Mouse (Mus musculus): ENCODE measurements around the gene Ccr1. TPM values are rescaled to one million over a fixed set of nuclear protein-coding genes. Genes with fewer than 3 reads are reported as not detected.

Gene Ccr1
- total and polyA plus RNA-seq, 3 experiments = 1.6 to 4.9 (median 1.6) TPM

GRCm38 (mm10) chr9:123957911-123958413 lies 10.5 kb downstream of the Ccr1 start:
- peaks cover 18 to 64% of the 10 kb centered on the region in 2 experiments for H3K4me1 ChIP-seq (ENCODE audit: control insufficient read depth in 1 of 2, insufficient read depth in 2 of 2)
- dilution Hi-C loops (cut with MboI; ENCODE audit: extremely low pct_ligation_motif_present, extremely low pct_unique_long_range_greater_than_20kb, low sequenced_read_pairs) = no loop called here
- H3K9me3 ChIP-seq (replicated peaks; ENCODE audit: low read length) = no peaks in the 10 kb centered on the region
- H3K4me2 ChIP-seq (ENCODE audit: insufficient read depth, low read depth, poor library complexity, severe bottlenecking) = peak overlapping the region; percentile 34; the same call in 1 of the 2 replicates
- in situ Hi-C loops (cut with MboI; ENCODE audit: low pct_ligation_motif_present, low pct_unique_long_range_greater_than_20kb, low sequenced_read_pairs) = no loop called here
- H3K9ac ChIP-seq (ENCODE audit: insufficient read depth, low read depth) = no peak overlapping the region; the same call in 1 of the 2 replicates
- peak; percentile 70 for DNase-seq (ENCODE audit: extremely low read depth)
- H3K27ac ChIP-seq (ENCODE audit: insufficient read depth, low read depth) = peak overlapping the region; percentile 86
- TF ChIP-seq MEF2A (IDR thresholded peaks at IDR 0.05; ENCODE audit: borderline replicate concordance, low read depth, low read length) (peak; percentile 95), MYC (IDR thresholded peaks at IDR 0.05; ENCODE audit: low read depth, low read length) (no peak), RAD21 (IDR thresholded peaks at IDR 0.05; ENCODE audit: low read depth, low read length) (no peak), ZKSCAN1 (IDR thresholded peaks at IDR 0.05; ENCODE audit: borderline replicate concordance, low read depth, low read length) (no peak), ETS1 (conservative IDR thresholded peaks at IDR 0.05; ENCODE audit: low read depth, low read length) (peak; percentile 46), IRF4 (IDR thresholded peaks at IDR 0.05; ENCODE audit: low read depth, low read length) (peak; percentile 38; the same call in 1 of the 2 replicates), ZC3H11A (IDR thresholded peaks at IDR 0.05; ENCODE audit: low read depth, low read length) (no peak)
- no peaks in the 10 kb centered on the region for H3K79me2 ChIP-seq (replicated peaks; ENCODE audit: control insufficient read depth, extremely low read depth, insufficient read depth, poor library complexity, severe bottlenecking)
- H3K4me3 ChIP-seq (replicated peaks in 1 of 3; ENCODE audit: low read depth in 2 of 3, low read length in 2 of 3, poor library complexity in 1 of 3) = no peak overlapping the region
- H3K27me3 ChIP-seq (replicated peaks) = no peaks in the 10 kb centered on the region
- no peaks in the 10 kb centered on the region for H3K36me3 ChIP-seq (replicated peaks in 1 of 2; ENCODE audit: control insufficient read depth in 1 of 2, insufficient read depth in 1 of 2, low read length in 1 of 2)

DNA sequence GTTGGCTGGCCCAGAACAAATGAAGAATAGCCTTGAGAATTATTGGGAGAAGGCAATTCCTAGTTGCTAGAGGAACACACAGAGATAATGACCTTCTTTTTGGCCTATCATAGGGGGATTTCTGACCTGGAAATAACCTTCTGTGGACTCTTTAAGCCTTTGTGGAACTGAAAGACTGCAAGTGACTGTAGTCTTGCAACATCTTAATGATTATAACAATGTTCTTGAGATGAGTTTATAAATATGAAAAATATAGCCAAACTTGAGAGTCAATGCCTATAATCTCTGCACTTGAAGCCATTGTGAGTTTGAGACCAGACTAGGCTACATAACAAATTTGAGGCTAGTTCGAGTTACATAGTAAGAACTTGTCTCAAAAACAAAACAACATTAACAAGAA lies 11.6 kb downstream of the Ccr1 start:
- Histone ChIP-seq H3K4me3 (replicated peaks in 1 of 3; ENCODE audit: low read depth in 2 of 3, low read length in 2 of 3, poor library complexity in 1 of 3) (no peak overlapping the region), H3K27me3 (replicated peaks) (no peaks in the 10 kb centered on the region), H3K4me2 (ENCODE audit: insufficient read depth, low read depth, poor library complexity, severe bottlenecking) (no peak overlapping the region), H3K9me3 (replicated peaks; ENCODE audit: low read length) (no peaks in the 10 kb centered on the region), H3K27ac (ENCODE audit: insufficient read depth, low read depth) (peak overlapping the region; percentile 65), H3K79me2 (replicated peaks; ENCODE audit: control insufficient read depth, extremely low read depth, insufficient read depth, poor library complexity, severe bottlenecking) (no peaks in the 10 kb centered on the region), H3K9ac (ENCODE audit: insufficient read depth, low read depth) (no peak overlapping the region; the same call in 1 of the 2 replicates), H3K36me3 (replicated peaks in 1 of 2; ENCODE audit: control insufficient read depth in 1 of 2, insufficient read depth in 1 of 2, low read length in 1 of 2) (no peaks in the 10 kb centered on the region), H3K4me1 (ENCODE audit: control insufficient read depth in 1 of 2, insufficient read depth in 2 of 2) (peaks cover 18 to 67% of the 10 kb centered on the region in 2 experiments)
- TF ChIP-seq ELF1 (IDR thresholded peaks at IDR 0.05; ENCODE audit: low read depth, low read length) = no peak
- TF ChIP-seq IRF4 (IDR thresholded peaks at IDR 0.05; ENCODE audit: low read depth, low read length) = peak; percentile 75
- TF ChIP-seq EP300 (IDR thresholded peaks at IDR 0.05; ENCODE audit: low read length) = peak; percentile 69
- dilution Hi-C loops (cut with MboI; ENCODE audit: extremely low pct_ligation_motif_present, extremely low pct_unique_long_range_greater_than_20kb, low sequenced_read_pairs) (no loop called here), in situ Hi-C loops (cut with MboI; ENCODE audit: low pct_ligation_motif_present, low pct_unique_long_range_greater_than_20kb, low sequenced_read_pairs) (no loop called here)
- no peak for DNase-seq (ENCODE audit: extremely low read depth)

DNA sequence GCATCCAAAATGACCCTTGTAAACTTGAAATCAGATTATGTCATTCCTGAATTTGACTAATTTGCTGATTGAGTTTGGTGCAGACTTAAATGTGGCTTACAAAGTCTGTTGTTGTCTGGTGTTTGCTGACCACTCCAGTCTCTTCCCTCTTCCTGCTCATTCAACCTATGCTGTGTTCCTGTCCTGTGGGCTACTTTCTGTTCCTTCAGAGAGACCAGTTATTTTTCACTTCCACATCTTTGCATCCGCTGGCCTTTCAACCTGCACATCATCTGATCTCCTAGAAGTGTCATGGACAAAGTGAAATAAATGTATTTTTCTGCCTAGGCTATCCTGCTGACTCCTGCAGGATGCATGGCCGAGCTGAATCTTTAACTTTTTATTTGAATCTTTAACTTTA lies 14.9 kb downstream of the Ccr1 start:
- Histone ChIP-seq H3K4me2 (ENCODE audit: insufficient read depth, low read depth, poor library complexity, severe bottlenecking) (no peak overlapping the region), H3K4me1 (ENCODE audit: control insufficient read depth in 1 of 2, insufficient read depth in 2 of 2) (peaks cover 16 to 50% of the 10 kb centered on the region in 2 experiments), H3K9me3 (replicated peaks; ENCODE audit: low read length) (no peaks in the 10 kb centered on the region), H3K27me3 (replicated peaks) (no peaks in the 10 kb centered on the region), H3K9ac (ENCODE audit: insufficient read depth, low read depth) (no peak overlapping the region), H3K27ac (ENCODE audit: insufficient read depth, low read depth) (no peak overlapping the region), H3K36me3 (replicated peaks in 1 of 2; ENCODE audit: control insufficient read depth in 1 of 2, insufficient read depth in 1 of 2, low read length in 1 of 2) (no peaks in the 10 kb centered on the region), H3K79me2 (replicated peaks; ENCODE audit: control insufficient read depth, extremely low read depth, insufficient read depth, poor library complexity, severe bottlenecking) (no peaks in the 10 kb centered on the region), H3K4me3 (replicated peaks in 1 of 3; ENCODE audit: low read depth in 2 of 3, low read length in 2 of 3, poor library complexity in 1 of 3) (no peak overlapping the region)
- in situ Hi-C loops (cut with MboI; ENCODE audit: low pct_ligation_motif_present, low pct_unique_long_range_greater_than_20kb, low sequenced_read_pairs) = no loop called here
- DNase-seq (ENCODE audit: extremely low read depth) = no peak
- dilution Hi-C loops (cut with MboI; ENCODE audit: extremely low pct_ligation_motif_present, extremely low pct_unique_long_range_greater_than_20kb, low sequenced_read_pairs) = no loop called here
- no peak for TF ChIP-seq TBP (conservative IDR thresholded peaks at IDR 0.05; ENCODE audit: low read depth, low read length)
- no peak for TF ChIP-seq NELFE (IDR thresholded peaks at IDR 0.05; ENCODE audit: low read depth, low read length)
- no peak for TF ChIP-seq CTCF (conservative IDR thresholded peaks at IDR 0.05 in 1 of 2, IDR thresholded peaks at IDR 0.05 in 1 of 2; ENCODE audit: low read depth in 2 of 2, low read length in 2 of 2)
- no peak for TF ChIP-seq RAD21 (IDR thresholded peaks at IDR 0.05; ENCODE audit: low read depth, low read length)
- no peak for TF ChIP-seq ZC3H11A (IDR thresholded peaks at IDR 0.05; ENCODE audit: low read depth, low read length)
- no peak for TF ChIP-seq JUN (IDR thresholded peaks at IDR 0.05; ENCODE audit: insufficient read depth, low read depth, low read length)
- TF ChIP-seq CHD2 (IDR thresholded peaks at IDR 0.05; ENCODE audit: low read length) = no peak
- TF ChIP-seq JUND (conservative IDR thresholded peaks at IDR 0.05; ENCODE audit: low read depth, low read length) = no peak
- TF ChIP-seq POLR2A (IDR thresholded peaks at IDR 0.05; ENCODE audit: low read depth, low read length) = no peak
- TF ChIP-seq UBTF (IDR thresholded peaks at IDR 0.05; ENCODE audit: low read depth, low read length) = no peak
- TF ChIP-seq MAFK (IDR thresholded peaks at IDR 0.05; ENCODE audit: insufficient replicate concordance, low read length) = 0 out of 2 replicates have a peak, but pooled peaks have one; percentile 30
- no peak for TF ChIP-seq PAX5 (IDR thresholded peaks at IDR 0.05; ENCODE audit: low read length)
- TF ChIP-seq SMC3 (IDR thresholded peaks at IDR 0.05; ENCODE audit: low read depth, low read length) = no peak
- no peak for TF ChIP-seq KAT2A (IDR thresholded peaks at IDR 0.05; ENCODE audit: insufficient replicate concordance, low read length)
- TF ChIP-seq GABPA (IDR thresholded peaks at IDR 0.05; ENCODE audit: insufficient replicate concordance, low read depth, low read length) = no peak
- no peak for TF ChIP-seq USF2 (conservative IDR thresholded peaks at IDR 0.05; ENCODE audit: low read depth, low read length)
- no peak for TF ChIP-seq USF1 (IDR thresholded peaks at IDR 0.05; ENCODE audit: low read depth, low read length)
- peak; percentile 88 for TF ChIP-seq IRF4 (IDR thresholded peaks at IDR 0.05; ENCODE audit: low read depth, low read length)
- no peak for TF ChIP-seq MAX (IDR thresholded peaks at IDR 0.05; ENCODE audit: low read length)
- TF ChIP-seq EP300 (IDR thresholded peaks at IDR 0.05; ENCODE audit: low read length) = peak; percentile 87
- no peak for TF ChIP-seq POLR2AphosphoS2 (IDR thresholded peaks at IDR 0.05; ENCODE audit: low read depth, low read length)
